Mouse (Mus musculus): ENCODE results near the gene 4933427D14Rik. TPM values are rescaled to one million over a fixed set of nuclear protein-coding genes. Genes with fewer than 3 reads are reported as not detected.
A peak's percentile ranks its signal among the peaks of the same experiment; 100 is the strongest.

4933427D14Rik gene
- polyA plus RNA-seq, 1 experiment from 2014 or later = 13.2 TPM

- DNase-seq (ENCODE audit: low spot score) = no peak
- Histone ChIP-seq H3K4me1 (peaks cover 8% of the 10 kb centered on the region), H3K36me3 (peaks cover 51% of the 10 kb centered on the region), H3K27ac (no peak overlapping the region), H3K27me3 (ENCODE audit: low read depth, poor library complexity, severe bottlenecking) (no peaks in the 10 kb centered on the region), H3K4me3 (no peak overlapping the region), H3K9me3 (replicated peaks) (no peaks in the 10 kb centered on the region)
- WGBS = 86% methylated on average over 12 of the region's 12 CpGs
Measured at GRCm38 (mm10) chr11:72153122-72153862, 54.0 kb downstream of the 4933427D14Rik start.

- DNase-seq (ENCODE audit: low spot score) = no peak
- H3K9me3 ChIP-seq (replicated peaks) = no peaks in the 10 kb centered on the region
- peak overlapping the region; percentile 63 for H3K27ac ChIP-seq
Measured at GRCm38 (mm10) chr11:72151120-72151519, 56.1 kb downstream of the 4933427D14Rik start.

GRCm38 (mm10) chr11:72147910-72148309 is 59.3 kb downstream of the 4933427D14Rik start:
- Histone ChIP-seq H3K36me3 (peaks cover 2% of the 10 kb centered on the region; the same call in 1 of the 2 replicates), H3K4me3 (no peak overlapping the region), H3K4me1 (peaks cover 18% of the 10 kb centered on the region), H3K27me3 (ENCODE audit: low read depth, poor library complexity, severe bottlenecking) (no peaks in the 10 kb centered on the region), H3K9me3 (replicated peaks) (no peaks in the 10 kb centered on the region), H3K27ac (no peak overlapping the region)
- whole genome bisulfite sequencing = 68% methylated on average over 3 of the region's 3 CpGs
- no peak for DNase-seq (ENCODE audit: low spot score)

More at GRCm38 (mm10) chr11:72151120-72151519, 56.1 kb downstream of the 4933427D14Rik start:
- Histone ChIP-seq H3K4me1 (peaks cover 8% of the 10 kb centered on the region), H3K36me3 (peaks cover 30% of the 10 kb centered on the region), H3K27me3 (ENCODE audit: low read depth, poor library complexity, severe bottlenecking) (no peaks in the 10 kb centered on the region), H3K4me3 (no peak overlapping the region)
- 68% methylated on average over 2 of the region's 2 CpGs for WGBS

- Histone ChIP-seq H3K36me3 (no peaks in the 10 kb centered on the region), H3K4me1 (peaks cover 12% of the 10 kb centered on the region; the same call in 1 of the 2 replicates), H3K27ac (no peak overlapping the region), H3K27me3 (ENCODE audit: low read depth, poor library complexity, severe bottlenecking) (no peaks in the 10 kb centered on the region), H3K4me3 (no peak overlapping the region), H3K9me3 (replicated peaks) (no peaks in the 10 kb centered on the region)
- DNase-seq (ENCODE audit: low spot score) = no peak
- whole genome bisulfite sequencing = 88% methylated on average over 1 of the region's 1 CpGs
Measured at GRCm38 (mm10) chr11:72145877-72146248, 61.4 kb downstream of the 4933427D14Rik start.

GRCm38 (mm10) chr11:72145182-72145876 is 61.9 kb downstream of the 4933427D14Rik start:
- Histone ChIP-seq H3K4me1 (peaks cover 12% of the 10 kb centered on the region; the same call in 1 of the 2 replicates), H3K4me3 (no peak overlapping the region), H3K27ac (no peak overlapping the region), H3K27me3 (ENCODE audit: low read depth, poor library complexity, severe bottlenecking) (no peaks in the 10 kb centered on the region), H3K9me3 (replicated peaks) (no peaks in the 10 kb centered on the region), H3K36me3 (no peaks in the 10 kb centered on the region)
- 15% methylated on average over 2 of the region's 2 CpGs for WGBS
- no peak for DNase-seq (ENCODE audit: low spot score)

- H3K4me1 ChIP-seq = peaks cover 12% of the 10 kb centered on the region; the same call in 1 of the 2 replicates
- H3K27me3 ChIP-seq (ENCODE audit: low read depth, poor library complexity, severe bottlenecking) = peaks cover 18% of the 10 kb centered on the region
- H3K36me3 ChIP-seq = no peaks in the 10 kb centered on the region
- 0 out of 2 replicates have a peak overlapping the region, but pooled peaks have one; percentile 8 for H3K27ac ChIP-seq
- no peak for DNase-seq (ENCODE audit: low spot score)
- H3K4me3 ChIP-seq = no peak overlapping the region
- 43% methylated on average over 10 of the region's 10 CpGs for WGBS
- no peaks in the 10 kb centered on the region for H3K9me3 ChIP-seq (replicated peaks)
Measured at GRCm38 (mm10) chr11:72142889-72143288, 64.4 kb downstream of the 4933427D14Rik start.

GRCm38 (mm10) chr11:72140198-72140597 is 67.1 kb downstream of the 4933427D14Rik start:
- WGBS = 70% methylated on average over 6 of the region's 6 CpGs
- H3K4me1 ChIP-seq = peaks cover 20% of the 10 kb centered on the region
- no peak overlapping the region for H3K4me3 ChIP-seq
- H3K36me3 ChIP-seq = no peaks in the 10 kb centered on the region
- DNase-seq (ENCODE audit: low spot score) = no peak
- H3K9me3 ChIP-seq (replicated peaks) = no peaks in the 10 kb centered on the region
- no peak overlapping the region for H3K27ac ChIP-seq
- peaks cover 45% of the 10 kb centered on the region for H3K27me3 ChIP-seq (ENCODE audit: low read depth, poor library complexity, severe bottlenecking)

- WGBS = 20% methylated on average over 11 of the region's 11 CpGs
- Histone ChIP-seq H3K4me3 (peak overlapping the region; percentile 70), H3K27ac (no peak overlapping the region), H3K36me3 (no peaks in the 10 kb centered on the region), H3K9me3 (replicated peaks) (no peaks in the 10 kb centered on the region), H3K27me3 (ENCODE audit: low read depth, poor library complexity, severe bottlenecking) (peaks cover 82% of the 10 kb centered on the region), H3K4me1 (peaks cover 25% of the 10 kb centered on the region)
- no peak for DNase-seq (ENCODE audit: low spot score)
Measured at GRCm38 (mm10) chr11:72136231-72136982, 70.9 kb downstream of the 4933427D14Rik start.

GRCm38 (mm10) chr11:72135383-72136158 is 71.7 kb downstream of the 4933427D14Rik start, which contains the start of gene Pitpnm3:
Pitpnm3 (minus strand) TSS chr11:72135778.
- H3K27ac ChIP-seq = peak within 1 kb of the TSS; percentile 47
- H3K9me3 ChIP-seq (replicated peaks) = no peaks in the 10 kb centered on the region
- peaks cover 25% of the 10 kb centered on the region for H3K4me1 ChIP-seq
- DNase-seq (ENCODE audit: low spot score) = peak; percentile 50
- 2% methylated on average over 105 of the region's 107 CpGs for WGBS
- H3K4me3 ChIP-seq = peak within 1 kb of the TSS; percentile 70
- H3K36me3 ChIP-seq = no peaks in the 10 kb centered on the region
- H3K27me3 ChIP-seq (ENCODE audit: low read depth, poor library complexity, severe bottlenecking) = peaks cover 90% of the 10 kb centered on the region

GRCm38 (mm10) chr11:72134536-72135382 is 72.5 kb downstream of the 4933427D14Rik start:
- no peaks in the 10 kb centered on the region for H3K36me3 ChIP-seq
- H3K9me3 ChIP-seq (replicated peaks) = no peaks in the 10 kb centered on the region
- no peak for DNase-seq (ENCODE audit: low spot score)
- WGBS = 10% methylated on average over 24 of the region's 24 CpGs
- peak overlapping the region; percentile 47 for H3K27ac ChIP-seq
- peaks cover 94% of the 10 kb centered on the region for H3K27me3 ChIP-seq (ENCODE audit: low read depth, poor library complexity, severe bottlenecking)
- H3K4me3 ChIP-seq = peak overlapping the region; percentile 70
- H3K4me1 ChIP-seq = peaks cover 32% of the 10 kb centered on the region

GRCm38 (mm10) chr11:72133075-72133474 is 74.2 kb downstream of the 4933427D14Rik start:
- H3K4me3 ChIP-seq = no peak overlapping the region
- no peak for DNase-seq (ENCODE audit: low spot score)
- WGBS = 82% methylated on average over 10 of the region's 10 CpGs
- H3K27ac ChIP-seq = no peak overlapping the region
- no peaks in the 10 kb centered on the region for H3K9me3 ChIP-seq (replicated peaks)
- peaks cover 32% of the 10 kb centered on the region for H3K4me1 ChIP-seq
- no peaks in the 10 kb centered on the region for H3K36me3 ChIP-seq
- H3K27me3 ChIP-seq (ENCODE audit: low read depth, poor library complexity, severe bottlenecking) = peaks cover 78% of the 10 kb centered on the region

Data from limb, embryonic 10.5 days (tissue).